Mouse (Mus musculus) forebrain, embryonic 11.5 days (tissue): ENCODE results near the gene Mtrf1l. TPM values are rescaled to one million over a fixed set of nuclear protein-coding genes. Genes with fewer than 3 reads are reported as not detected.
A peak's percentile ranks its signal among the peaks of the same experiment; 100 is the strongest.

Source experiments
- ATAC-seq: fragments of 200-750 bp; cut with Nextera tagmentation; replicated peaks from 2 replicates; pipeline ENCODE4 v1.8.0; 2017; ENCODE audit warnings: moderate TSS enrichment; ENCODE audit not compliant: low FRiP score
- DNase-seq: peaks from one replicate; pipeline ENCODE4 v3.0.0-alpha.2; 2017; ENCODE audit warnings: low spot score
- H3K27ac ChIP-seq: fragments of 300-500 bp; sonication (generic); 2 replicates; pipeline ENCODE4 v1.5.1; 2014; ENCODE audit warnings: low read depth, low read length
- H3K27me3 ChIP-seq: fragments of 300-500 bp; sonication (generic); 2 replicates; pipeline ENCODE4 v1.6.1; 2014; ENCODE audit warnings: mild to moderate bottlenecking, low read length, mixed read lengths; ENCODE audit not compliant: control insufficient read depth, insufficient read depth
- H3K36me3 ChIP-seq: fragments of 300-500 bp; sonication (generic); 2 replicates; pipeline ENCODE4 v1.6.1; 2014; ENCODE audit warnings: mild to moderate bottlenecking, low read length, moderate library complexity, mixed read lengths; ENCODE audit not compliant: control insufficient read depth, insufficient read depth
- H3K4me1 ChIP-seq: fragments of 300-500 bp; sonication (generic); replicated peaks from 2 replicates; pipeline ENCODE4 v1.6.1; 2014; ENCODE audit warnings: low read length, mixed read lengths; ENCODE audit not compliant: control insufficient read depth, insufficient read depth
- H3K4me2 ChIP-seq: fragments of 300-500 bp; sonication (generic); 2 replicates; pipeline ENCODE4 v1.6.1; 2014; ENCODE audit warnings: low read depth, mild to moderate bottlenecking, low read length, moderate library complexity, mixed read lengths; ENCODE audit not compliant: severe bottlenecking
- H3K4me3 ChIP-seq: fragments of 300-500 bp; sonication (generic); 2 replicates; pipeline ENCODE4 v1.5.1; 2014; ENCODE audit warnings: low read depth, low read length
- H3K9ac ChIP-seq: fragments of 300-500 bp; sonication (generic); 2 replicates; pipeline ENCODE4 v1.6.1; 2014; ENCODE audit warnings: low read length
- H3K9me3 ChIP-seq: fragments of 300-500 bp; sonication (generic); 2 replicates; pipeline ENCODE4 v1.6.1; 2016; ENCODE audit warnings: low read length, mixed read lengths; ENCODE audit not compliant: control insufficient read depth
- WGBS: fragments of 180-500 bp; shearing (Covaris S2); extraction: QIAGEN DNeasy Blood & Tissue Kit; methylation state at CpG from one replicate; pipeline ENCODE4 v1.1.7; 2014; 5-methylcytosine and 5-hydroxymethylcytosine counted together
- polyA plus RNA-seq: library from polyadenylated mRNA; unstranded; fragments of >200 nt; fragmentation: Nextera tagmentation; extraction: Ambion mirVana; gene quantifications from 2 replicates; pipeline ENCODE4 v1.2.1, GENCODE M21; 2014

The Mtrf1l gene
- polyA plus RNA-seq, 1 experiment from 2014 or later: 15.3 TPM

- no peaks in the 10 kb centered on the region for H3K9me3 ChIP-seq
- H3K4me3 ChIP-seq: peak overlapping the region; percentile 81
- peak overlapping the region; percentile 67 for H3K9ac ChIP-seq
- peaks cover 3% of the 10 kb centered on the region for H3K4me1 ChIP-seq
- no peak for DNase-seq
- no peak overlapping the region for H3K27ac ChIP-seq
- H3K36me3 ChIP-seq: peaks cover 11% of the 10 kb centered on the region
- WGBS: 52% methylated on average over 6 of the region's 6 CpGs
- H3K27me3 ChIP-seq: no peaks in the 10 kb centered on the region
- no peak for ATAC-seq
- peak overlapping the region; percentile 56 for H3K4me2 ChIP-seq
Measured at GRCm38 (mm10) chr10:5802866-5803265, 20.8 kb downstream of the Mtrf1l start.

- H3K27ac ChIP-seq: no peak overlapping the region
- H3K36me3 ChIP-seq: peaks cover 11% of the 10 kb centered on the region
- no peak overlapping the region for H3K9ac ChIP-seq
- H3K4me3 ChIP-seq: no peak overlapping the region
- no peaks in the 10 kb centered on the region for H3K27me3 ChIP-seq
- no peaks in the 10 kb centered on the region for H3K9me3 ChIP-seq
- ATAC-seq (no peak), DNase-seq (no peak)
- peaks cover 3% of the 10 kb centered on the region for H3K4me1 ChIP-seq
- no peak overlapping the region for H3K4me2 ChIP-seq
- WGBS: 97% methylated on average over 1 of the region's 1 CpGs
Measured at GRCm38 (mm10) chr10:5800490-5800889, 23.2 kb downstream of the Mtrf1l start.

GRCm38 (mm10) chr10:5798069-5798468 lies 25.6 kb downstream of the Mtrf1l start:
- ATAC-seq: 0 out of 2 replicates have a peak, but pooled peaks have one; percentile 20
- no peak overlapping the region for H3K27ac ChIP-seq
- no peaks in the 10 kb centered on the region for H3K27me3 ChIP-seq
- H3K9me3 ChIP-seq: no peaks in the 10 kb centered on the region
- no peak for DNase-seq
- peaks cover 3% of the 10 kb centered on the region for H3K4me1 ChIP-seq
- peaks cover 11% of the 10 kb centered on the region for H3K36me3 ChIP-seq
- WGBS: 89% methylated on average over 4 of the region's 4 CpGs
- H3K4me2 ChIP-seq: no peak overlapping the region
- H3K4me3 ChIP-seq: no peak overlapping the region
- no peak overlapping the region for H3K9ac ChIP-seq

GRCm38 (mm10) chr10:5790657-5791056 lies 33.1 kb downstream of the Mtrf1l start:
- 25% methylated on average over 12 of the region's 12 CpGs for whole genome bisulfite sequencing
- Histone ChIP-seq H3K9ac (no peak overlapping the region), H3K27me3 (no peaks in the 10 kb centered on the region), H3K9me3 (no peaks in the 10 kb centered on the region), H3K36me3 (no peaks in the 10 kb centered on the region), H3K27ac (no peak overlapping the region), H3K4me3 (no peak overlapping the region), H3K4me1 (no peaks in the 10 kb centered on the region), H3K4me2 (no peak overlapping the region)
- DNase-seq: peak; percentile 63
- ATAC-seq: 0 out of 2 replicates have a peak, but pooled peaks have one; percentile 36

GRCm38 (mm10) chr10:5786923-5787322 lies 36.8 kb downstream of the Mtrf1l start:
- Histone ChIP-seq H3K9me3 (no peaks in the 10 kb centered on the region), H3K36me3 (no peaks in the 10 kb centered on the region), H3K27ac (no peak overlapping the region), H3K4me1 (no peaks in the 10 kb centered on the region), H3K4me2 (no peak overlapping the region), H3K4me3 (no peak overlapping the region), H3K9ac (no peak overlapping the region), H3K27me3 (no peaks in the 10 kb centered on the region)
- no peak for DNase-seq
- WGBS: 26% methylated on average over 4 of the region's 4 CpGs
- no peak for ATAC-seq

Other genes starting within 250 kb of the Mtrf1l start
- 1.5 and 2.2 TPM in 2 replicates for gene Myct1, start 230.1 kb downstream of the Mtrf1l start, polyA plus RNA-seq
- gene Vip, start 184.7 kb downstream of the Mtrf1l start, polyA plus RNA-seq: not detected in 2 replicates
- gene Fbxo5, start 18.3 kb downstream of the Mtrf1l start, polyA plus RNA-seq: 90.4 and 101 TPM in 2 replicates
- gene Rgs17, start 98.5 kb upstream of the Mtrf1l start, polyA plus RNA-seq: 2.1 and 2.8 TPM in 2 replicates